Mouse (Mus musculus) liver, postnatal 0 days (tissue): ENCODE data around the gene Nfat5.

Experiments used
- CTCF ChIP-seq: sonication (generic); IDR thresholded peaks from 2 replicates; pipeline ENCODE4 v1.5.1; 2016; ENCODE audit warnings: antibody characterized with exemption, low read depth
- EP300 ChIP-seq: IDR thresholded peaks from 2 replicates; pipeline ENCODE4 v1.6.1; 2016; ENCODE audit warnings: antibody characterized with exemption, low read depth, mild to moderate bottlenecking

DNA sequence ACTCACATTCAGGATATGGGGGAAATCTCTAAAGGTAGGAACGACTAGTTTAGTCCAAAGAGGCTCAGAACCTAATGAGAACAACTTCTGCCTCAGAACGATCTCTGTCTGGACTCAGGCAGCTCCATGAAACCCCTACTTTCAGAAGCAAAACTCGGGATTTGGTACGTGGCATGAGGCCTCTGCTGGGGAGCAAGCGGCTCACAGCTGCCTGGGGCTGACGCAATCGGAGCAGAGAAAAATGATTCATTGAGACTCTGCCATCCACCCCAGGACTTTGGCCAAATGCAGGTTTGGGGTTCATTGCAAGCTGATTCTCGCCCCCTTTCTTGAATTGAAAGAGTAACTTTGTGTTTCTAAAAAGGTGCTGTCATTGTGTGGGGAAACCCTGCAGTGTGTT, 49.1 kb upstream of the Nfat5 start:
- TF ChIP-seq CTCF (no peak), EP300 (no peak)
